Mouse (Mus musculus): ENCODE results near the gene Kcnip1. TPM values are rescaled to one million over a fixed set of nuclear protein-coding genes. Genes with fewer than 3 reads are reported as not detected.

Gene Kcnip1
- total RNA-seq, 2 experiments from 2014 or later: 28.1 TPM

- intact Hi-C loops (cut with DNase I): no loop called here
- no peak for DNase-seq (ENCODE audit: extremely low spot score in 1 of 2, low spot score in 2 of 2)
- TF ChIP-seq CTCF (IDR thresholded peaks at IDR 0.05): no peak
- H3K4me3 ChIP-seq: no peak overlapping the region
- no peak overlapping the region for H3K27ac ChIP-seq
Measured at GRCm38 (mm10) chr11:33596655-33597054, 396.3 kb downstream of the Kcnip1 start.

DNA sequence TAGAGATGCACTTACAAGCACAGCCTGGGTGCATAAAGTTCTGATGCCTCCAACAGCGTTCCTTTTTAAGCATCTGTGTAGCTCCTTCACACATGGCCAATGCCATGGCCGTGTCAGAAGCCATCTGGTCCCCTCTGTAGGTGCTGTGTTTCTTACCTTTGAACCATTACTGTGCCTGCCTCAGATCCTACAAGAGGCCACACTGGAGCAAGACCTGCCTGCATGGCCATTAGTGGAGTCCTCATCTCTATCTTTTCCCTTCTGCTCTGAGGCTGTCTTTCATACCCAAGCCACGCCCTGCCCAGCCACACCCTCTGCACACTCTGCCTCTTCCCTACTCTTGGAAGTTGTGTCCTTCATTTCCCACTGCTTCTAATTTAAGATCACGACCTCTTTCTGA, 400.1 kb downstream of the Kcnip1 start:
- Histone ChIP-seq H3K4me3 (no peak overlapping the region), H3K27ac (no peak overlapping the region)
- intact Hi-C loops (cut with DNase I): no loop called here
- TF ChIP-seq CTCF (IDR thresholded peaks at IDR 0.05): no peak
- no peak for DNase-seq (ENCODE audit: extremely low spot score in 1 of 2, low spot score in 2 of 2)

DNA sequence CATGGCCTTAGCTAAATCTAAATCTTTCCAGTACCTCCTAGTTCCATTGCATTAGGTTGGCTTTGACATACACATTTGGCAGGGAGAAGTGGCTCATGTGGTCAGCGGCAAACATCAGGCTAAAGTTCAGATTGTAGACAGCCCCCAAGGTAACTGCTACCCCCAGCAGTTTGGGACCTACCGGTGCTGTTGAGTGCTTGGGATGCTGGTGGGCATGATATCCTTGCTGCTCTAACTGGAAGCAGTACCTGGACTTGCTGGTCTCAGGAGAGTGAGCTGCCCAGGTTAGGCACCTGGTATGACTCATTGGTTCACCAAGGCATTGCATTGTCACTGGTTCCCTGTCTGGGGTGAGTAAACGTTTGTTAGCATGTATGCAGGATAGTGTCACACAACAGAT, 402.2 kb downstream of the Kcnip1 start:
- Histone ChIP-seq H3K4me3 (no peak overlapping the region), H3K27ac (no peak overlapping the region)
- intact Hi-C loops (cut with DNase I): no loop called here
- TF ChIP-seq CTCF (IDR thresholded peaks at IDR 0.05): no peak
- DNase-seq (ENCODE audit: extremely low spot score in 1 of 2, low spot score in 2 of 2): no peak

DNA sequence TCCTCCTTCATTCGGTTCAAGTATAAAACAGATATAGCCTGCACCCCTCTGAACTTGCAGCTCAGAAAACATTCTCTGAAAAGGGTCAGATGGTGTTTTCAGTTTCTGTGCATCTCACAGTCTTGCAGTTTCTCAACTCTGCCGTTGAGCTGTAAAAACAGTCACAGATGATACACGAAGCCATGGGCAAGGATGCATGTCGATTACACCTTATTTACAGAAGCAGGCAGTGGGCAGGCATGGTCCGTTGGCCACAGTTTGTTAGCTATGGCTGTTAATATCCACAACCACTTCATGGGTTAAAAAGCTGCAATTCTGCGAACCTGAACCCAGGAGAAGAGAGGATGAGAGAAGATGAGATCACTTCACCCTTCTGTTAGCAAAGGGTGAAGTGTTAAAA, 406.3 kb downstream of the Kcnip1 start:
- Histone ChIP-seq H3K4me3 (no peak overlapping the region), H3K27ac (no peak overlapping the region)
- DNase-seq (ENCODE audit: extremely low spot score in 1 of 2, low spot score in 2 of 2): no peak
- intact Hi-C loops (cut with DNase I): no loop called here
- no peak for TF ChIP-seq CTCF (IDR thresholded peaks at IDR 0.05)

GRCm38 (mm10) chr11:33579621-33580020, 413.3 kb downstream of the Kcnip1 start:
- no peak for DNase-seq (ENCODE audit: extremely low spot score in 1 of 2, low spot score in 2 of 2)
- TF ChIP-seq CTCF (IDR thresholded peaks at IDR 0.05): no peak
- H3K27ac ChIP-seq: no peak overlapping the region
- intact Hi-C loops (cut with DNase I): loop anchor here (10.0 kb wide), 1 partner anchor 335 kb away; no protein-coding TSS in a partner anchor
- no peak overlapping the region for H3K4me3 ChIP-seq

Other genes starting within 250 kb of the Kcnip1 start
- under 1 TPM; 0.07 to 0.25 TPM for gene Kcnmb1, start 30.1 kb downstream of the Kcnip1 start, total RNA-seq (2021)
- gene Lcp2, start 53.8 kb upstream of the Kcnip1 start, total RNA-seq (2021): 1 to 10 TPM; 3.5 to 3.8 TPM
- not detected for gene 4930469K13Rik, start 105.4 kb upstream of the Kcnip1 start, total RNA-seq (2021)
- gene Foxi1, start 214.9 kb upstream of the Kcnip1 start, total RNA-seq (2021): under 1 TPM; 0.14 TPM

Data from left cerebral cortex, adult 2 months (tissue).